Mouse (Mus musculus) CD4-positive helper T cell, adult 2 months (primary cell): ENCODE results near the gene Herc3.
"Not testable (repeated sequence)": the region's sequence is repeated elsewhere in the genome, so short reads cannot be mapped to it uniquely, and the experiment has no call there.

Source experiments
- DNase-seq: peaks from one replicate; pipeline ENCODE4 v3.0.0-alpha.2; 2012; ENCODE audit warnings: low read depth, missing footprints, low spot score

Gene Herc3

GRCm38 (mm10) chr6:58859517-58859916 is 28.3 kb downstream of the Herc3 start:
- no peak for DNase-seq

GRCm38 (mm10) chr6:58862446-58862993 is 31.3 kb downstream of the Herc3 start:
- no peak for DNase-seq

DNA sequence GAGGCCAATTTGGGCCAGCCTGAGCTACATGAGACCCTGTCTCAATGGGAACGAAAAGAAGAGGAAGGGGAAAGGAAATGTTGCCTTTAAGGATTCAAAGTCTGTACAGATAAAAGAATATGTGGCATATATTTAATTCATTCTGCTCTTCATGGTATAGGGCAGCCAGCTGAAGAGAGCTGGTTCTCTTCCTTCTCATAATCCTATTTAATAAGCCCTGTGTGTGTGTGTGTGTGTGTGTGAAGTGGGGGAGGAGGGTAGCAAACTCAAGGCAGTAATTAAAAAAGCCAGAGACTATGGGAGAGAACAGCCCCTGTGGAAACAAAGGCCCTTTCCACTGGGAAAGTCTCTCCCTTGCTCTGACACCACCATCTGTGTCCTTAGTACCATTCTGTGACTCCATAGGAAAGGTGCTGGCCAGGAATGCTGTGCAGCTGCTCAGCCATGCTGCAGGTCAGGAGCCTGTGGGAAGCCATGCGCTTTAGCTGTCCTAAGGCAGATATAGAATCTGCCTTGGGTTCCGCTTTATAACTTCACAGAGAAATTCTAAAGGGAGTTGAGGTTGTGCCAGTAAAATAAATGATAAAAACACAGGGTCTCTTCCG is 32.5 kb downstream of the Herc3 start:
- DNase-seq, result no peak

GRCm38 (mm10) chr6:58867858-58868257 is 36.6 kb downstream of the Herc3 start:
- not testable (repeated sequence) for DNase-seq

- DNase-seq, result no peak
Observed at GRCm38 (mm10) chr6:58879572-58879971, 48.3 kb downstream of the Herc3 start.

DNA sequence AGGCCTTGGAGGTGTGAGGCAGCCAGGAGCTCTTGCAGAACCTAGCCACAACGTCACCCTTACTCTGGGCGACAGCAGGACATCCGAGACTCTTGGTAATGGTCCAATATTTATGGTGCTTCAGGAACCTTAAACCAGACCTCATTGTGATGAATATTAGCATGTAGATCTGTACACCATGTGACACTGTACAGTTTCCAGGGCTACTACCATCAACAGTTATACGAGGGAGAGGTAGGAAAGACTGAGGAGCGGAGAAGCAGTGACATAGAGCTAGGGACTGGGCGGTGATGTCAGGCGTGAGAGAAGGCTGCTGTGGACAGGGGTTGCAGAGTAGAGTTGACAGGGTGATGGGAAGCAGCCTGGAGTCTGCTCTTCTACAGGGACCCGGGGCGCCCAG is 48.7 kb downstream of the Herc3 start:
- DNase-seq, result no peak

GRCm38 (mm10) chr6:58880861-58881260 is 49.6 kb downstream of the Herc3 start:
- DNase-seq, result peak; percentile 47

- no peak for DNase-seq
Observed at GRCm38 (mm10) chr6:58881363-58881762, 50.1 kb downstream of the Herc3 start.

DNA sequence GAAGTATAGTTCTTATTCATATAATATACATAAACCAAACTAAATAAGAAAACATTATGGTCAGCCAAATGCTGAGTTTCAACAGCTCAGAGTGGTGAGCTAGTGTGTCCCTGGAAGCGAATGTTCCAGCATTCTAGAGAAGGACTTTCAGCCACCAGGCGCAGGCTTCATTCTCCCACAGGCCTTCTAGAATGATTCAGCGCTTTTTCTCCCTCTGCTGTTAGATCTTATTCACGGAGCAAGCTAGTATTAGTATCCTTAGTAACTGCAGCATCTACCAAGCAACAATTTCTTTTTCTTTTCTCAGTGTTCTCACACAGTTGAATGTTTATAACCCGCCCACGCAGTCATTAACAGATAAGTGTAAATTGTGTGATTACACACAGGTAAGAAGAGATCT is 51.0 kb downstream of the Herc3 start:
- no peak for DNase-seq

- no peak for DNase-seq
Observed at GRCm38 (mm10) chr6:58889917-58890316, 58.7 kb downstream of the Herc3 start.

GRCm38 (mm10) chr6:58893307-58893706 is 62.0 kb downstream of the Herc3 start:
- DNase-seq, result peak; percentile 38

DNA sequence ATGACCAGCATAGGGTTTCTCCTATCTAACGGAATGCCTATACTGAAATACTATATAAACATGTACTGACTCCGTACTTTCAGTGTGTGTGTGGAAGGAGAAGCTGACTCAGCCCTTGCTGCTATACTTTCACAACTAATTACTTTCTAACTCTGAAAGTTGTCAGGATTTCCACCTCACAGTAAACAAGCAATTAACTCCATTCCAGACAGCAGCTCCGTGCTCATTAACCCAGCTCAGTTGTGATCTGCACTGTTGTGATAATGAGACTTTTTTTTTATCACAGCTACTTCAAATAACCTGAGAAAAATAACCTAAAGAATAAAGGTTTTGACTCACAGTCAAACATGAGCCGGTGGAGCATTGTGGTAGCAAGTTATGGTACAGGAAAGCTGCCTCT is 63.7 kb downstream of the Herc3 start:
- no peak for DNase-seq

GRCm38 (mm10) chr6:58896648-58897047 is 65.4 kb downstream of the Herc3 start:
- no peak for DNase-seq

DNA sequence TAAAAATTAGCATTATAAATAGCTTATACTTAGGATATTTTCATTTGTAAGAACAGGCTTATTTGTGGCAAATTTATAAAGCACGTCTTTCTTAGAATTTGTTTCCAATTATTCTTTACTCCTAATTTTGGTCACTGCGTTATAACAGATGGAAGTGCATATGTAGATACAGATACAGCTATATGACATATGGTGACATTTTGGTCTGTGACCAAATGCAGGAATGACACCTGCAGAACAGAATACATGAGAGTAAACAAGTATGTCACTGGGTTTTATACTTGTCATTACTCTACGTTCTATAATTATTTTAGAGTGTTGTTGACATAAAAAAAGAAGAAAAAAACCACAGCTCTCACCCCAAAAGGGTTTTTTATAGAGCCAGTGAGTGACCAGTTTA is 67.8 kb downstream of the Herc3 start:
- DNase-seq, result no peak

DNA sequence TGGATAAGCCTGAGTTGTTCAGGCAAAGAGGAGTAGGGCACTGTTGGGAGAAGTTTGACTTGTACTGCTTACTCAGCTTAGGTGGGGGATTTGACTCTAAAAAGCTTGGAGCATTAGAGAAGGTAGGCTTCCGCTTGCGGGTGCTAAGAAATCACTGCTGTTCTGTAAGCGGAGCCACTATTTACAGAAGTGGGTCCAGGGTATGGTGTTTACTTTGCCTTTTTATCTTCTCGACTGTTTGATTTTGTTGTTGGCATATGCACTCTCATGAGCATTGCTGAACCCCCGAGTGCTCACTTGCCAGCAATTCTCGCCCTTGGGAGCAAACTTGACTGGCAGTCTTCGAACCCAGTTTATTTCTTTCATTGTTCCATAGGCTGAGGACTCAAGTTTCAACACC is 69.3 kb downstream of the Herc3 start:
- DNase-seq, result no peak

DNA sequence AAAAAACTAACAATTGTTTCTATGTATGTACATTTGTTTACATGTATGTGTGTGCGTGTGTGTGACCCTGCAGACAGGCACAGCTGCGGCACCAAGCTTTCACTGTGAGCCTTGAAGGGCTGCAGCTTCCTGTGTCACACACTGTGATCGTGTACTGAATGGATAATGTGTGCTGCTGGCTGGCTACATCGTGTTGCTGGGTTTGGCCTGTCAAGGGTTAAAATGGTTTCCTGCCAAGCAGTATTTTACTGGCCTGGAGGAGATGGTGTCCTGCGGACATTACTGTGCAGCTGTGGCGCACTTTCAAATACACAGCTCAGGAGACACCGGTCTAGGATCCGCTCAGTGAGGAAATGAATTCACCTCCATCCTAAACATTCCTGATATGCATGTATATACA is 71.9 kb downstream of the Herc3 start:
- DNase-seq, result no peak

DNA sequence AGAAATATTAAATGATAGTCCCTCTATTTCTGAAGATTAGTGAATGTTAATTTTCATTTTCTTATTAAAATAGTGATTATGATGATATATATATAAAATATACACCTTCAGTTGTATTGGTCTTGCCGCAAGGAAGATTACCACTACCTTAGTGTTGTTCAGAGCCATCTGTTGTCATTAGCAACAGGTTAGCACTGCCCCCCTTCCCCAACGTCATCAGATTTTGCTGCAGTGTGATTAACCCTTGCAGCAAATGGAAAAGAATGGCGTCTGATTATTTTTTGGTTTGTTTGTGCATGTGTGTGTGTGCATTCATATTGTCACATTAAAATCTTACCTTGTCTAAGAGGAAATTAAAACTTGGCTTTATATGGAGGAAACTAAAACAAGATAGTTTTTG is 73.3 kb downstream of the Herc3 start:
- DNase-seq, result no peak

DNA sequence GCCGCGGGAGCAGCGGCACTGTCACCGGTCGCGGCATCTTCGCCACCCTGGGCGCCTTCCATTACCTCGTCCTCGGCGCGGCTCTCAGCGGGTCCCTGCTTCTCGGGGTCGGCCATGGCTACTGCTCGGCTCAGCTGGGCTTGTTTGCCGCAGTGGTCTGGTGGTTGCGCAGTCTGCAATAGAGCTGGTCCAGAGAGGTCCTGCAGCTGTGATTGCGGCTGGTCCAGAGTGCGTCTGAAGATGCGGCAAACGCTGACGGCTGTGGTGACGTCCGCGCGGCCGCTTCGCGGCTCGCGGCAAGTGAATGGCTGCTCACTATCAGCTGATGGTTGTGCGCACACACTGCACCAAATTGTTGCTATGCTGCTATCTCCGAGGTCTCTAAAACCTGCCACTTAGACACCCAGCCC is 75.6 kb downstream of the Herc3 start, which contains the start of gene Nap1l5:
Gene Nap1l5, minus strand, starts transcription at position 225 of the 410 bp plus-strand sequence.
- no peak for DNase-seq

DNA sequence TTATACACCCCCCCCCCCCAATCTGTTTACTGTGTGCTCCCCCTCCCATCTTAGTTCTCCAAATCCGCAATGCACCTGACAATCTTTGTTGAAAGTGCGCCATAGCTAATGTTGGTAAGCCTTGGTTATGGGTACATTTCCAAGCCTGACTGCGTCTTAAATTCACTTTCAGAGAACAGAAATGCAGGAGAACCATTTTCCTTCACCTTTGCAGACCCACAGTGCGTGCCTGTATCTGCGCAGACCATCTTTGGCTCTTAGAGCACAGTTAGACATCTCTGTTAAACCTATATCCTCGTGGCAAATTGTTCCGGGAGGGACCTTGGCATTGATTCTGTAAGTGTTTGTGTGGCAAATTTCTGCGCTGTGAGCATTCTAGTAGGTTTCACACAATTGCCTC is 76.1 kb downstream of the Herc3 start:
- no peak for DNase-seq

DNA sequence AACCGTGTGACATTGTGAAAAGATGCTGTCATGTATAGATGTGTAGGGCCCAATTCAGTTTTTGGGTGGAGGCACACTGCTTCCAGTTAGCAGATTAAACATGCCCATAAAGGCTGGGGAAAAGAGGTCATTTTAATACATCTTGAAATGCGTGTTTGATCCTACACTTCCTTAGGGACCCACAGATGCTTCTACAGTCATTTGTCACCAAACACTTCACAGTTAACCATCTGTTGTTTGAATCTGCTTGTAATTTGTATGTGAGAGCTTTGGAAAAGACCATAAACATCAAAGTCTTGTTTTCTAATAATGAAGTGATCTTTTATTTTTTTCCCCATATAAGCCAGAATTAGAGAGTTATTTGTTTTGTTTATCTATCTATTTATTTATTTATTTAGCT is 76.5 kb downstream of the Herc3 start:
- DNase-seq, result no peak

DNA sequence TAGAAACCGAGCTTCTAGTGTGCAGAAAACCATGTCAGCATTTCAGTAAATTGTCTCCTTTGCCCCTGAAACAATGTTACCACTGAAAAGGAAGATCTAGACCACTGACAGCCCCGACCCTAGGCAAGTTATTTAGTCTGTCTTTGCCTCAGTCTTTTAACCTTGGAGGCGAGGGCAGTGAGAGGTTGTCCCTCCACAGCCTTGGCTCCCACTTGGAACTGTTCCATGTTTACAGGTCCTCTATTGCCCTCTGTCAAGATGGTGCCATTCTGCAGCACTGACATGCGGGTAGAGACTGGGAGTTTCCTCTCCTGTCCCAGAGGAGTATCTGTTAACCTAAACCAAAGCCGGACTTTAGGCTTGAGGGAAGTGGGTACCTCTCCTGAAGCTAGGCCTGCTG is 81.6 kb downstream of the Herc3 start:
- no peak for DNase-seq

DNA sequence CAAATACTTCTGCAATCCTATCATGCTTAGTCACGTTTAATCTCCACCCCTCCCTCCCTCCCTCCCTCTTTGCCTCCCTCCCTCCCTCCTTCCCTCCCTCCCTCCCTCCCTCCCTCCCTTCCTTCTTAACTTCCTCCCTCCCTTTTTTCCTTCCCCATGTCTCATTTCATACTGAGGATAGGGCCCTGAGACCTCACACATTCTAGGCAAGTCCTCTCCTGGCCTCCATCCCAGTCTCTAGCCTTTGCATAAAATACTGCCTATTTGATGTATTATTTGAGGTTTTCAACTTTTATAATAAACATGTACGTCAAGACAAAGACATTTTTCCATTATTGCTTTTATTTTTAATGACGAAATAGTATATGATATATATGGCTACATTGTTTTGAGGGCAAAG is 82.3 kb downstream of the Herc3 start:
- no peak for DNase-seq

DNA sequence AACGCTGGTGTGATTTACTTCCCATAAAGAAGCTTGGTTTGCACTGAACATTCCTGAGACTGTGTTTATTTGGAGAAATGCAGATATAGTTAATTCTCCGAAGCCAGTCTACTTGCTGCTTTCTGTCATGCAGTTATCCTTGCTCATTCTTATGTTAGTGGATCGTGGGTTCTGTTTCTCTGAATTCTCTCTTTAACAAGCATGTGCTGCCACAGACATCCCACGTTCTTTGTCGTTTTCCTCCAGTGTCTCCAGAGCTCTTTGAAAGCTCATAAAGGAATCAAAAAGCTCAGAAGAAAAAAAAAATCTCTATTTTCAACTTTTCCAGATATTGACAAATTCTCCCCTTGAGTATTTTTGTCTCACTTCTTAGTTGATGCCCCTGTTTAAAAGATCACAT is 82.7 kb downstream of the Herc3 start:
- DNase-seq, result no peak

GRCm38 (mm10) chr6:58916498-58916897 is 85.2 kb downstream of the Herc3 start:
- no peak for DNase-seq
